Comparison of ENCODE assay signal across 10 mouse cellular contexts in genomic region chr8:126075400-126075799, GRCm38 (mm10).
DNase-seq lines count a peak whose midpoint lies in the region; ATAC-seq and TF ChIP-seq lines count a peak whose summit lies in the region.
"Had no signal": no experiment of that assay in that cellular context is flagged by ENCODE, and none has a peak within 500 bp of the region (broad histone marks: within the 10 kb centered on the region; RNA-seq: fewer than 3 reads in every experiment).

No protein-coding gene starts in this region.

- H3K9ac ChIP-seq in liver, embryonic 14.5 days (replicated peaks), result no peak overlapping the region
- H3K9ac ChIP-seq: stomach, embryonic 15.5 days had no signal

- TF ChIP-seq POLR2A in bone marrow macrophage, adult 2 months (IDR thresholded peaks at IDR 0.05; ENCODE audit: borderline replicate concordance, low read depth, low read length), result no peak
- no peak for TF ChIP-seq POLR2A in embryonic fibroblast, embryonic 13.5 days (IDR thresholded peaks at IDR 0.05; ENCODE audit: low read depth, low read length)

- 13% methylated on average over 10 of the region's 10 CpGs for WGBS in liver, embryonic 14.5 days (ENCODE audit: insufficient replicate concordance)

- H3K27ac ChIP-seq in bone marrow macrophage, adult 2 months (ENCODE audit: insufficient read depth, low read depth, low read length), result no peak overlapping the region
- no peak overlapping the region for H3K27ac ChIP-seq in embryonic fibroblast, embryonic 13.5 days (ENCODE audit: insufficient read depth, low read length)
- H3K27ac ChIP-seq in liver, embryonic 14.5 days, result no peak overlapping the region
- H3K27ac ChIP-seq: stomach, embryonic 15.5 days had no signal

- no peak overlapping the region for H3K4me2 ChIP-seq in liver, embryonic 14.5 days (ENCODE audit: low read depth)
- H3K4me2 ChIP-seq: stomach, embryonic 15.5 days had no signal

- TF ChIP-seq EP300 in liver, embryonic 14.5 days (IDR thresholded peaks at IDR 0.05; ENCODE audit: low read depth), result no peak

- no peaks in the 10 kb centered on the region for H3K9me3 ChIP-seq in liver, embryonic 14.5 days (ENCODE audit: control insufficient read depth, low read length)
- H3K9me3 ChIP-seq: stomach, embryonic 15.5 days had no signal

- no peaks in the 10 kb centered on the region for H3K36me3 ChIP-seq in liver, embryonic 14.5 days (replicated peaks; ENCODE audit: control insufficient read depth, insufficient read depth, low read depth)
- H3K36me3 ChIP-seq: stomach, embryonic 15.5 days had no signal

- H3K27me3 ChIP-seq in liver, embryonic 14.5 days (ENCODE audit: control insufficient read depth, insufficient read depth, low read length), result no peaks in the 10 kb centered on the region
- H3K27me3 ChIP-seq: stomach, embryonic 15.5 days had no signal

- peak; percentile 75 for DNase-seq in layer of hippocampus, adult 11-12 months (ENCODE audit: low spot score)
- DNase-seq in layer of hippocampus, adult 9-10 months (ENCODE audit: low spot score), result no peak
- DNase-seq in kidney, adult 8-10 months, result peak; percentile 24 to 76
- DNase-seq in liver, embryonic 14.5 days (ENCODE audit: low read depth in 3 of 3, low spot score in 3 of 3), result peak in 2 of 3 experiments; percentile 3 to 10
- peak; percentile 87 for DNase-seq in retina, embryonic 14.5 days (ENCODE audit: low spot score)
- DNase-seq in thymus, postnatal 36 days, result peak; percentile 45 to 64

- ATAC-seq in liver, embryonic 14.5 days (ENCODE audit: insufficient read depth), result no peak

- H3K4me3 ChIP-seq in bone marrow macrophage, adult 2 months (ENCODE audit: insufficient read depth, low read length), result no peak overlapping the region
- no peak overlapping the region for H3K4me3 ChIP-seq in embryonic fibroblast, embryonic 13.5 days (ENCODE audit: insufficient read depth, low read length)
- H3K4me3 ChIP-seq in liver, embryonic 14.5 days (ENCODE audit: insufficient read depth in 1 of 2, low read depth in 2 of 2, low read length in 2 of 2), result no peak overlapping the region
- H3K4me3 ChIP-seq: erythroblast, embryonic 14.5 days; stomach, embryonic 15.5 days had no signal

- TF ChIP-seq CTCF in bone marrow macrophage, adult 2 months (IDR thresholded peaks at IDR 0.05; ENCODE audit: low read depth, low read length), result peak; percentile 53
- peak; percentile 88 for TF ChIP-seq CTCF in embryonic fibroblast, embryonic 13.5 days (IDR thresholded peaks at IDR 0.05; ENCODE audit: borderline replicate concordance, insufficient read depth, low read length)
- peak; percentile 87 for TF ChIP-seq CTCF in liver, embryonic 14.5 days (IDR thresholded peaks at IDR 0.05; ENCODE audit: low read depth)

- H3K4me1 ChIP-seq in bone marrow macrophage, adult 2 months (ENCODE audit: control insufficient read depth, insufficient read depth, low read length), result no peaks in the 10 kb centered on the region
- no peaks in the 10 kb centered on the region for H3K4me1 ChIP-seq in embryonic fibroblast, embryonic 13.5 days (ENCODE audit: control insufficient read depth, insufficient read depth, low read length)
- no peaks in the 10 kb centered on the region for H3K4me1 ChIP-seq in liver, embryonic 14.5 days (replicated peaks; ENCODE audit: control insufficient read depth in 2 of 2, insufficient read depth in 2 of 2, low read length in 1 of 2)
- H3K4me1 ChIP-seq: stomach, embryonic 15.5 days had no signal
